Mouse (Mus musculus) adrenal gland, adult 8-10 months (tissue): Measurements from ENCODE around the gene Pcf11. TPM values are rescaled to one million over a fixed set of nuclear protein-coding genes. Genes with fewer than 3 reads are reported as not detected.

Experiments used
- DNase-seq: peaks from one replicate; pipeline ENCODE4 v3.0.0; 2022
- total RNA-seq, 4 experiments: library from RNA; stranded (reverse); gene quantifications; 2 replicates each; pipeline ENCODE4 v1.2.4; 2022

Gene Pcf11
- 10 to 100 TPM; 43.2 to 69.3 (median 64.3) TPM for total RNA-seq

DNA sequence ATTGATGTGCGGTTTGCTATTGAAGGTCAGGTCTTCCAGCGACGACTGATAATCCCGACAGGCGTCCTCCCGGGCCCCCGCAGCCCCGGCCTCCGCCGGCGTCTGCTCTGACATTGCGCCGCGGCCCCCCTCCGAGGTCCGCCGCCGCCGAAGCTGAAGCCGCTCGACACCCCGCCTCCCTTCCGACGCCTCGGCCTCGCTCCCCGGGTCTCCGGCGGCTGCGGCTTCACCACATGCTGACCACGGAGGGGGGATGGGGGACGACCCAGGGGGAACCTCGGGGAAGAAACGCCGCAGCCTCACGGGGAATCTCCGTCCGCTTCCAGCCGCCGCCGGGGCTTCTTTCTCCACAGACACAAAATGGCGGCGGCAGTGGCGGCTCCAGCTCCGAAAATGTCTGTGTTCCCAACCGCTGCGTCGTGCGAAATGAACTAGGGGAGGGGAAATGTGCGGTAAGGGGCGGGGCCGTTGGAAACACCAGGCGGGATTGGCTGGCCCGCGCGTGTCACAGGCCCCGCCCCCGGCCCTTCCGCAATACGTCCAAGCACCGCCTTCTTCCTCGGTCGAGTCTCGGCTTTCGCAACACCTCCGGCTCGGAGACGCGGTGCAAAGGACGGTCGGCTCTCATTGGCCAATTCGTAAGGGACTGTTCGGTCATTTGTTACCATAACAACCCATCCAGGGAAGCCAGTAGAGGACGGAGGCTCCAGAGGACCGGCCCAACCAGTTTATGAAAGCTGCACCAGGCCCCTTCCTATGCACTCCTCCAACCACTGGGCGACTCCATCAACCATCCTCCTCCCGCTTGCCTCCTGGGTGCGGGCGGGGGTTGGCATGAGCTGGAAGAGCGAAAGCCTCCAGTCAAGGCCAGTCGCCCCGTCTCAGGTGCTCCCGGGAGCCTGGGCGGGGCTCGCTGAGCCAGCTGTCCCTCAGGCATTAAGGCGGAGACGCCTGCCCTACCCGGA lies at the start of gene Pcf11:
TSS of gene Pcf11 (minus strand) at position 428 of the 965 bp plus-strand sequence.
- peak; percentile 97 for DNase-seq

DNA sequence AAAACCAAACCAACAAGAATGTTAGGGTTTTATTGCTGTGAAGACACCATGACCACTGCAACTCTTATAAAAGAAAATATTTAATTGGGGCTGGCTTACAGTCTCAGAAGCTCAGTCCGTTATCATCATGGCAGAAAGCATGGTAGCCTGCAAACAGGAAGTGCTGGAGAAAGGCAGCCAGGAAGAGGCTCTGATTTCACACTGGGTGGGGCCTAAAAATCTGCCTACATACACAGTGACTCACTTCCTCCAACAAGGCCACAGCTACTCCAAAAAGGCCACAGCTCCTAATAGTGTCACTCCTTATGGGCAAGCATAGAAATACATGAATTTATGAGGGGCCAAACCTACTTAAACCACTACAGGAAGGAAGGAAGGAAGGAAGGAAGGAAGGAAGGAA lies 45.3 kb upstream of the Pcf11 start:
- DNase-seq = no peak

DNA sequence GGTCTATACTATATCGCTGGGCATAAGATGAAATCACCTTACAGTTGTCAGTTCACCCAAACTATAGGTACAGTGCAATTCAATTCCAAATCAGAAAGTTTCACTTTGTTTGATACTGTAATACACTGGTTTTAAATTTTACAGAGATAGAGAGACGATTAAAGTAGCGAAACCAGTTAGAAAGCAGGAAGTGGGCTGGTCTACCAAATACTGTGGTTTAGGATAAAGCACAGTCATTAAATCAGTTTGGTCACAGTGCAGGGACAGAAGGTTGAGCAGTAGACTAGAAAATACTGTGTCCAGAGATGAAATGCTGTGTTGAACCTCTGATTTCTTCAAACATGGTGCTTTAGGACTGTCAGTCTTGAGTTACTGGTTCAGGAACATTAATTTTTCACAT lies 41.9 kb upstream of the Pcf11 start:
- DNase-seq = no peak

DNA sequence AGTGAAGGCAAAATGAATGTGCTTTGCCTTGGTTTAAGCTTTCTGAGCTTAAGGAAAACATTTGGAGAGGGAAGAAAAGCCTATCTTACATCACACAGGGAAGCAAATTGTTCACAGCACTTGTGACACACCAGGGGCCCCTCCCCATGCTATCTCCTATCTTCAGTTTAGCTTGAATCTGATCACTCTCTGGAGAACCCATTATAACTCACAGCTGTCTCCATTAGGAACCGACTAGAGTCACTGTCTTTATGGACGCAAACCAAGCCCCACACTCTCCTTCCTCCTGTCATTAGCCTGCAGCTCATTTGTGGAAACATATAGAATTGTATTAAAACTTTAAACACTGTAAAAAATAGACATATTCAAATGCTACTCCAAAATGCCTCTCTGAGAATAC lies 39.8 kb upstream of the Pcf11 start:
- no peak for DNase-seq

DNA sequence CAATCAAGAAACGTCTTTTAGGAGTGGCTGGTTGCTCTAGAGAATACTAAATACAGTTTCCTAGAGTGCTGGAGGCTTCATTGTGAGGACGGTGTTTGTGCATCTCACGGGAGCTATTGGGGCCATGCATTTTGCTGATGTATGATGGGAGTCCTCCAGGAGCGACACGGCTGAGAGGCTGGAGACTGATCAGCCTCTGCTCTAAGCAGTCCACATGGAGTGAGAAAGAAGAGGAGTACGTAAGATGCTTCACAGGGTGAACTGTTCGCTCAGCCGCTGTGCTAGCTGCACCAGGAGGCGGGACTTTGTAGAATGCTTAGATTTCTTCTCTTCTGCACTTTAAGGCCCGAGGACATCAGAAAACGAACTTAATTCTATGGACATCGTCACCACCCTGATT lies 37.0 kb upstream of the Pcf11 start:
- no peak for DNase-seq

DNA sequence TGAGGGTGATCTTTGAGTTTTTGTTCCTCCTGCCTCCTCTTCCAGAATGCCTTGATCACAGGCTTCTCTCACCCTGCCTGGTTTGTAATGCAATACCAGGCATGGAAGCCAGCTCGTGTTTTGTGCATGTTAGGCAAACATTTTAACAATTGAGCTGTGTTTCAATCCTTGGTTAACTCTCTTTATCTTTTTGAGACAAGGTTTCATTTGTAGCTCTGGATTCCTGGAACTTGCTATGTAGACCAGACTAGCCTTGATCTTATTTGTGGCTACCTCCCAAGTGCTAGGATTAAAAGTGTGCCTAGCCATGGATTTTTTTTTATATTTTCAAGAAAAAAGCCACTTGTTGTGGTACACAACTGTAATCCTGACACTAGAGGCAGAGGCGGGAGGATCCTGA lies 35.8 kb upstream of the Pcf11 start:
- no peak for DNase-seq

DNA sequence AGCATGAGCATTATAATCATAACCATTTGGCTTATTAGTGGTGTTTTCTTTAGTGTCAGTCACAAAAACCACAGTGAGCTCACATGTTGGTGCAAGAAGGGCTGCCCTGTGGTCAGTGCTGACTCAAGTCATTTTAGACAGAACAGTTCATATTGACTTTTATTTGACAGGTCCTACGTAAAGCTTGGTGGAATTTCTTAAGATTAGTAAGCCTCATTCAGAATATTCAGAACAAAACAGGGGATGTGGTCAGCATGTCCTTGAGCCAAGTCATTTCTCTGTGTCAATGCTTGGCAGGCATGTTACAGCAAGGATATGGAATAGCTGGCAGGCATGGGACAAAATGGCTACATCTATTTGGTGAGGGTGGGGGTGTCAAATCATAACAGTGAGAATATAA lies 33.9 kb upstream of the Pcf11 start:
- DNase-seq = peak; percentile 49

DNA sequence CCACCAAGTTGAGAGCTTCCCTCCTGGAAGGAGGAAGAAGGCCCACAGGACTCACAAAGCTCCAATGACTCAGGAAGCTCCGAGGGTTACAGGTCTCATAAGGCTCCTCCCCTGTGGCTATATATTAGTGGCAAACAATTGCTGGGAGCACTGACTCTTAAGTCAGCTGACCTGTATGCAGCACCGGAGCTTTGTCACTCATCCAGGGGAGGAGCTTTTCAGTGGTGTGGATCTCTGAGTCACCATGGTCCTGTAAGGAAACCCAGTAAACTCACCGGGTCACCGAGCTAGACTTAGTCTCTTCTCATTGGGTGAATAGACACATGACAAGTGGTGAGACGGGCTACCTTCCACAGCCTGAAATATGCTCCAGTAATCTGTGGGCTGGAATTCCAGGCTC lies 29.0 kb upstream of the Pcf11 start:
- peak; percentile 28 for DNase-seq

DNA sequence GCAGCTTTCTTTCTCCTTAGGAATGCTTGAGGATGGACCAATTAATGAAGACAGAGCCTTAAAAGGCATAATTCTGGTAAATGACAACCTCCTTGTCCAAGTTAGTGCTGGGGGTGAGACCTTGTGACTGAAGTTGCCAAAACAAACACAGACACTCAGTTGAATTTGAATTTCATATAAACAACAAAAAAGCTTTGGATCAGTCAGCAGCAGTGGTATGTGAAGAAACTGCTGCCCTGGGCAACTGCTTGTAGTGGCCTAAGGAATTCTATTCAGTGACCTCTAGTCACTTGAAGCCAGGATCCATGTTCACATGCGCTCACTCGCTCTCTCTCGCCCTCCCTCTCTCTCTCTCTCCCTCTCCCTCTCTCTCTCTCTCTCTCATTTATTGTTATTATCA lies 26.7 kb upstream of the Pcf11 start:
- no peak for DNase-seq

DNA sequence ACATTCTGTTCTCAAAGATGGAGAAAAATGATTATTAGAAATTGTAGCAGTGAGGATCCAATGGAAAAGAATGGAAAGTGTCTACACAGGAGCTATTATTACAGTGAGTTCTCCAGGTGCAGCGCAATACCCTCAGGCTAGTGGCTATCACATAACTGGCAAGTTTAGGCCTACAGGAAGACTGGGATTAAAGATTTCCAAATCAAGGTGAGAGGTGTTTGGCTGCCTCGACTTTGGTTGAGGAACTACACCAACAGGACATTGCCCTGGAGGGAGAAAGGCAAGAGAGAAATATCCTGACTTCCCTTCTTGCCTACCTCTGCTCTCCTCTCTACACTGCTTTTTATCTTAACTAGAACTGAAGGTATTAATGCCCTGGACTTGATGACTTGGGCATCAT lies 19.4 kb upstream of the Pcf11 start:
- DNase-seq = no peak

DNA sequence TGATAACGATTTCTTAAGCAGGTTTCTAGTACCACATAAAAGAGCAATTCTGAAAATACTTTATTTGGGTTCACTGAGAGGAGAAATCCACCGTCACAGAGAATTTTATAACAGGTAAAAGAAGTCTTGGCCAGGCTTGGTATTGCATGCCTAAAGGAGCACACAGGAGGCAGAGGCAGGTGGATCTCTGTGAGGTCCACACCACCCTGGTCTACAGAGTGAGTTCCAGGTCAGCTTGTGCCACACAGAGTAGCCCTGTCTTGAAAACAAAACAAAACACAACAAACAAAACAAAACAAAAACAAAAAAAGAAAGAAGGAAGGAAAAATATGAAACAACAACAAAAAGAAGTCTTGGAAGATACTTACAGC lies 18.6 kb upstream of the Pcf11 start:
- no peak for DNase-seq

DNA sequence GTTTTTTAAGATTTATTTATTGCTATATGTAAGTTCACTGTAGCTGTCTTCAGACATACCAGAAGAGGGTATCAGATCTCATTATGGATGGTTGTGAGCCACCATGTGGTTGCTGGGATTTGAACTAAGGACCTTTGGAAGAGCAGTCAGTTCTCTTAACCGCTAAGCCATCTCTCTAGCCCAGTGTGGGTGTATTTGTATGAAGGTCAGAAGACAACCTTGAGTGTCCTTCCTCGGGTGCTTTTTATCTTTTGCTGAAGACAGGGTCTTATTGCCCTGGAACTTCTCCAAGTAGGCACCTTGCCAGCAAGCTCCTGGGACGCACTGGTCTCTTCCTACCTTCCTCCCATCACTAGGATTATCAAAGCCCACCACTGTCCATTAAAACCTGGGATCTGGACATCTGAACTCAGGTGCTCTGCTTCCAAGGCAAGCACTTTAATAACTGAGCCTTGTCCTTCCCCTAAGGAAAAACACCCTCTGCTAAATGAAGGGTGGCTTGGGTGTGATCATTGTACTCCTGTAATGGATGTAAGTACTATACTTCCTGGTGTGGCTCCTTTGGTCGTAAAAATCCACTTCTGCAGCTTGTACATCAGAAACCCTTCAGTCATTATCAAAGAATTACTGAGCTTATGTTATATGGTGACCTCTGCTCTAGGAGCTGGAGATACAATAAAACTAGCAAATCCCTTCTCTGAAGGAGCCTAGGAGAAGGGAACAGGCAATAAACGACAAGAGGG lies 18.0 kb upstream of the Pcf11 start:
- DNase-seq = no peak

DNA sequence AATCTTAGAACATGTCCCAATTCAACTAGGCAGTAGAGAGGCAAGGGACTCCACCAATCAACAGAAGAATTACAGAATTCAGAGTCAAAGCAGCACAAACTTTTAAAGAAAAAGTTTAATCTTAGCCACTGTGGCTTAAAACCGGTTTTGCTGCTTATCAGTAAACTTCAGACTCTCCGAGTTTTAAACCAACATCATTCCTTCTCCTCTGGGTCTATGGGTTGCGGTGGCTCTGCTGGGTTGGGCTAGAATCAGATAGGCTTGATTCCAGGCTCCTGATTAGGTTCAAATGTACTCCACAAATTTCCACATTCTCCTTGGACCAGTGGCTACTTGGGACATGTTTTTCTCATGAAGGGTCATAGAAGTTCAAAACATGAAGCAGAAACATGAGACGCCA lies 7.6 kb upstream of the Pcf11 start:
- no peak for DNase-seq

DNA sequence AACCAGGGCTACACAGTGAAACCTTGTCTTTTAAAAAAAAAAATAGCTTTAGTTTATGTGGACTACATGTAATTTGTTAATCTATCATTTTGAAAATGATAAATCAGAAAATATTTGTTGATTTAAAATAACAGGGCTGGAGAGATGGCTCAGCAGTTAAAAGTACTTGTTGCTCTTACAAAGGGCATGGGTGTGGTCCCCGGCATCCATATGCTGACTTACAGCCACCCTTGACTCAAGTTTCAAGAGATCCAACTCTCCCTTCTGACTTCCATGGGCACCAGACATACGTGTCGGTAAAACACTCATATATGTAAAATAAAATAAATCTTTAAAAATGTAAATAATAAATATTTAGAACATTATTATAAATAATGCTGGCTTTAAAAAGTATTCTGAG lies 5.4 kb upstream of the Pcf11 start:
- DNase-seq = no peak

DNA sequence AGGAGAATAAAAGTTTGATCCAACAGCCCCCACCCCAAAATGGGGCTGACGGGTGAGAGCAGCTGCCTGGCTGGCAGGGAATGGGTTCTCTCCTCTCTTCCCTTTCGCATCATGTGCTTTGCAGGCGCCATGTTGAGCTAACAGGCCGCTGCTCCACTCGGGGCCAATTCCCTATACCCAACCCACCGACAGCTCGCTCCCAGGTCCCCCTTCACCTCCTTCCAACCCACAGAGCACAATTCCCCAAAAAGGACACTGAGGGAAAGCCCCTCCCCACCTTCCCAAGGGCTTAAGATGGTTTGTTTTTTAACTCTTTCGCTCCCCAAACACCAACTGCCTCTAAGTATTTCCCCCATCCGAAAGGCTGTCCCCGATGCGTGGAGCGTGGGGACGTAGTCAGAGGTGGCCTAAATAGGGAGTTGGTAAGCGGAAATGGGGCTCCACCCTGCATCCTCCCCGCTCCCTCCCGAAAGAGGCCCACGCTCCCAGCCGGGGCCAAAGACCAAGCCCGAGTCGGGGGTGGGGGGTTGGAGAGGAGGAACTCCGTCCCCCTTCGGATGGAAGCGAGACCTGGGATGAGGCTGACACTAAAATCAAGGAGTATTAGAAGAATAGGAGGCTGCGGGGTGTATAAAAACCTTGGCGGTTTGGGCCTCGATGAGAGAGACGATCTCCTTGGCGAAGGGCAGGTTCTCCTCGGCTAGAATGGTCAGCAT lies 785 bp downstream of the Pcf11 start:
- peak; percentile 43 for DNase-seq

DNA sequence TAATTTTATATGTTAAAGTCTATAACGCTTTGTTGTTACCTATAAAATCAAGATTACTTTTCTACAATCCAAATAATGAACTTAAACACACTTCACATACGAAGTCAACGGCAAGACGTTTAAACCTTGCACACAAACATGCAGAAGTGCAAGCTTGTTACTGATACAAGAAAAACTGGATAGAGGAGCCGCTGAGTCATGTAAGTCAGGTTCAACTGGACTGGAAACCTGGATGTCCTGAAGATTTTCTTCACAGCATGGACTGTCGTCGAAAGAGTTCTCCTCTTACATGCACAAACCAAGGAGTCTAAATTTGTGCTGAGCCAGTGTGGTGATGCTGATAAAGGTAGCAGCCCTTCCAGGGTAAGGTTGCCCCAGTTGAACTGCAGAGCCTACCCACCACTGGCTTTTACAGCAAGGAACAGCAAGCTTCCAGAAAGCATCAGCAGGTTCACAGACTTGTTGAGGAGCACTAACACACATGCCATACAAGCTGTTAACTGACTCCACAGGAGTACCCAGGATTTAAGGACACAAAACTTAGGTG lies 3.4 kb downstream of the Pcf11 start:
- no peak for DNase-seq

DNA sequence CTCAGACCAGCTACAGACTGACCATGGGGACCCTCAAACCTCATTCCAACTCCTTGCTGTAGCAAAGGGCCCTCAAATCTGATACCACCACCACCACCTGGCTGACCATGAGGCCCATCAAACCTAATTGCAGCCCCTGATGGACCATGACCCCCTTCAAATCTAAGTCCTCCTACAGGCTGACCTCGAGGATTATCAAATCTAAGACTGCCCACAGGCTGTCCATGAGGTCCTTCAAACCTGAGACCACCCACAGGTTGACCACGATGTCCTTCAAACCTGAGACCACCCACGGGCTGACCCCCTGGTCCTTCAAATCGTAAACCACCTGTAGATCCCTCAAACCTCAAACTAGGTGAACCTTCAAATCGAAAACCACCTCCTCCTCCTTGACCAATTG lies 11.7 kb downstream of the Pcf11 start:
- no peak for DNase-seq

DNA sequence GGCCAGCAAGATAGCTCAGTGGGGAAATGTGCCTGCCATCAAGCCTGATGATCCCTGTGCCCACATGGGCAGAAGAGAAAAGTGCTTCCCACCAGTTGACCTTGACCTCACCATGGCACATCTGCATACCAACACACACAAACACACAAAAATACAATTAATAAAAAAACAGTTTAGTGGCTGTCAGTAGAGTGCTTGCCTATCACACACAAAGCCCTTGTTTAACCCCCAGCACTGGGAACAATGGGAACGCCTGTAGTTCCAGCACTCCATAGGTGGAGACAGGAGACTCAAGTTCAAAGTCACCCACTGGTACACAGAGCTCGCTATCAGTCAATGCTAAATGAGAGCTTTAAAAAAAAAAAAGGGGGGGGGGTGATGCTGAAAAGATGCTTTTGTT lies 13.3 kb downstream of the Pcf11 start:
- DNase-seq = no peak

DNA sequence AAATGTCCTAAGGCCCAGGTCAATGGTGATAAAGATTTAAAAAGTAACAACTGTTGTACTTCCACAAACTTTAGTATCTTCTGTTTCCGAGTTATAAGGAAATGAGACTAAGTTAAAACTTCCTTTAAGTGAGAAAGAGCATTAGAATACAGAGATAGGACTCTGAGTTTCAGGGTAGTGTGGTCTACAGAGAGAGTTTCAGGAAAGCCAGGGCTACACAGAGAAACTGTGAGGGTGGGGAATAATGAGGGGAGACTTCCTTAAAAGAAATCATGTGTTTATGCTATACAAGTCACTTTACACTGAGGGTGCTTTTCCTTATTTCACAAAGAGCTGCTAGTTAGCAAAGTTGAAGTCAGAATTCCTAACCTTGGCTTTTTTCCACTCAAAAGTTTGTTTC lies 16.4 kb downstream of the Pcf11 start:
- no peak for DNase-seq

DNA sequence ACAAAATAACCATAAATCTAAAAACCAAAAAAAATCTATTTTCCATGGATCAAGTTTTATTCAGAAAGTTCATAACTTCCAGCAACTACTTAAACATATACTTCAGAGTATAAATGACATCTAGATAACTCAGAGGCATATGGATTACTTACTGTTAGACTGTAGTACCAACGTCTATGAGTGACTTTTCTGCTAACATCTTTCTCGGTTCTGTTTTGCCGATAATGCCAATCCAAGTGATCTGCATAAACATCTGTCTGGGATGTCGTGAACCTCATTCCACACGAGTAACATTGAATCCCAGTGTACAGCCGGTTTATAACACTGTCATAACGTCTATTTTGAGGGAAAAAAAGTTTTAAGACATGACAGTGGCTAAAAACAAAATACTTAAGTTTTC lies 21.9 kb downstream of the Pcf11 start:
- DNase-seq = no peak

DNA sequence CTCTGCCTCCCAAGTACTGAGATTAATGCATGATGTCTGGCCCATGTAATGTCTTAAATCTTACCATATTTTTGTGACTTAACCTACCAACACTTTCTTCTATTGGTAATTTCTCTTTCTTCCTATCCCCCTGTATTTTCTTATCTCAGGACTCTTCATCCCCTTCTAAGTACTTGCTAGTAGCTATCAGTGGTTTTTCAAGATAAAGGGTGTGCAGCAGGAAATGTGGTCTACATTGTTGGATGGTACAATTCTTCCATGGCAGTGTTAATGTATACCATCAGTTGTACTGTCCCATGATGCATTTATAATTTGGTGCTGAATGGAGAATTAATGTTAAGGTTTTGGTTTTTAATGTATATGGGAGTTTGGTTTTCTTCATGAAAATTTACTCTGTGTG lies 27.4 kb downstream of the Pcf11 start:
- no peak for DNase-seq

DNA sequence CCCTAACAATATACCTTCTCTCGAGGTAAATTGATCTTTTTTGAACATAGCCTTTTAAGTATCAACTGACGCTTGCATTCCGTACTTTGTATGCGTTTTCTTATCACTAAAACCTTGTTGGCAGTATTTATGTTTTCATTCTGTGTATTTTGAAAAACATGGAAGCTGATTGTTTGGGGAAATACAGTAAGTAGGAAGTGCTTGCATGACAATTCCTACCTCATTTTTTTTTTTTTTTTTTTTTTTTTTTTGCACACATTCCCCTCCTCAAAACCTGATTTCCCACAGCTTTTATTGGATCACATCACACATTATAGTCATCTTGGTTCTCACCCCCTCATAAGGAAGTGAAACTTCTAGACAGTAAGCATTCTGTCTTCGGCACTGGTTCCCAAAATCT lies 31.7 kb downstream of the Pcf11 start:
- no peak for DNase-seq

DNA sequence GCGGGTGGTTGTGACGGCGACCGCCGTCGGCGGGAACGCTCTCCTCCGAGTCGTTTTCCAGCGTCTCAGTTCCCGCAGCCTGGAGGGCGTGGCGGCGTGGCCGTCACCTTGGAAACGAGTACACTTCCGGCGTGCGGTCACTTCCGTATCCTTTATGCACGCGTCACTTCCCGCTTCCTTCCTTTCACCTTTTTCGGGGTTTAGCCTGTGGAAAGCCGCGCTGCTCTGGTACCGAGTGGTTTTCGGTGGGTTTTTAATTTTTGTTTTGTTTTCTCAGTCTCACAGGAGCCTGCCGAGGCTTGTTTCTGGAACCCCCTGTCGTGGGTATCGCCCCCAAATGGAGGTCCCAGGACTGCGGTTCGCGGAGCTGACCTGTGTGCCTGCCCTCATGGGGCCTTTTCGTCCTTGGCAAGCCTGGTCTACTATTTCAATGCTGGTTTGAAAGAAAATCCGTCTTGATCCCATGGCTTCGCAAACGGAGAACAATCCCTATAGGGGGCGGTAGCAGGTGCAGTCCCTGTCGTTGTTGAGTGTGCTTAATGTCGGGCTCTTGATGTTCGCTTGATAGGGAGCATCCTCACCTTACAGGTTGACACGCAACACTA lies 32.6 kb downstream of the Pcf11 start, which contains the start of gene Ankrd42:
TSS of gene Ankrd42 (minus strand) at position 122 of the 605 bp plus-strand sequence.
- DNase-seq = peak; percentile 89
